10 mouse cellular contexts compared by ENCODE assay signal in the genomic region with DNA sequence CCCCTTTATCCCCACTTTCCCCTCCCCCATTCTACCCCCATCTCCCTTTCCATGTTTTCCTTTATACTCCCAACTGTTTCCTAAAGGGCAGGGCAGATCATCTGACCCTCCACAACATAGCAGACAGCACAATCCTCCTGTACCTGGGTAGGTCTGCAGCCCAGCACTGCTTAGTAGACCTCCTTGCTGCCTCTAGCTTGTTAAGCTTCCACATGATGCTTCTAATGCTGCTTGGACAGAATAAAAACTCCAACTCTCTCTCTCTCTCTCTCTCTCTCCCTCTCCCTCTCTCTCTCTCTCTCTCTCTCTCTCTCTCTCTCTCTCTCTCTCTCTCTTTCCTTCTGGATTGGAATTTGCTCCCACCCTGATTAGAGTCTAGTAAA.
DNase-seq lines count a peak whose midpoint lies in the region; ATAC-seq and TF ChIP-seq lines count a peak whose summit lies in the region.
"Had no signal": no experiment of that assay in that cellular context is flagged by ENCODE, and none has a peak within 500 bp of the region (broad histone marks: within the 10 kb centered on the region; RNA-seq: fewer than 3 reads in every experiment).

No protein-coding gene starts in this region.

- H3K27ac ChIP-seq in hindbrain, embryonic 15.5 days (replicated peaks) = no peak overlapping the region
- H3K27ac ChIP-seq in hindbrain, embryonic 12.5 days = no peak overlapping the region
- peak overlapping the region; percentile 76 for H3K27ac ChIP-seq in embryonic facial prominence, embryonic 10.5 days (replicated peaks)
- peak overlapping the region; percentile 89 for H3K27ac ChIP-seq in liver, embryonic 14.5 days
- no peak overlapping the region for H3K27ac ChIP-seq in gastrocnemius, adult 2 months
- H3K27ac ChIP-seq: left cerebral cortex, adult 2 months had no signal

- no peaks in the 10 kb centered on the region for H3K27me3 ChIP-seq in hindbrain, embryonic 15.5 days
- no peaks in the 10 kb centered on the region for H3K27me3 ChIP-seq in hindbrain, embryonic 12.5 days
- peaks cover 2% of the 10 kb centered on the region; the same call in 1 of the 2 replicates for H3K27me3 ChIP-seq in G1E (ENCODE audit: insufficient read depth, low read length)
- H3K27me3 ChIP-seq in embryonic facial prominence, embryonic 10.5 days (replicated peaks; ENCODE audit: low read depth, poor library complexity, severe bottlenecking) = no peaks in the 10 kb centered on the region
- H3K27me3 ChIP-seq in liver, embryonic 14.5 days (ENCODE audit: control insufficient read depth, insufficient read depth, low read length) = no peaks in the 10 kb centered on the region
- H3K27me3 ChIP-seq: CH12.LX had no signal

- no peak for DNase-seq in G1E (ENCODE audit: low spot score)
- no peak for DNase-seq in embryonic facial prominence, embryonic 10.5 days (ENCODE audit: low spot score)
- DNase-seq in liver, embryonic 14.5 days (ENCODE audit: low read depth in 3 of 3, low spot score in 3 of 3) = no peak
- DNase-seq in gastrocnemius, adult 2 months = no peak
- DNase-seq in adrenal gland, postnatal 4 days (ENCODE audit: low spot score in 2 of 2) = no peak
- DNase-seq: cerebellum, adult 18-20 months had no signal

- TF ChIP-seq CTCF in G1E (IDR thresholded peaks at IDR 0.05; ENCODE audit: low read depth, low read length) = no peak
- no peak for TF ChIP-seq CTCF in liver, embryonic 14.5 days (IDR thresholded peaks at IDR 0.05; ENCODE audit: low read depth)
- no peak for TF ChIP-seq CTCF in gastrocnemius, adult 2 months (IDR thresholded peaks at IDR 0.05)

- intact Hi-C loops in gastrocnemius, adult 2 months (cut with DNase I) = no loop called here

- H3K4me1 ChIP-seq in hindbrain, embryonic 15.5 days (replicated peaks) = peaks cover 17% of the 10 kb centered on the region
- peaks cover 30% of the 10 kb centered on the region for H3K4me1 ChIP-seq in hindbrain, embryonic 12.5 days
- H3K4me1 ChIP-seq in G1E (ENCODE audit: insufficient read depth, low read depth, low read length) = peaks cover 65% of the 10 kb centered on the region
- H3K4me1 ChIP-seq in embryonic facial prominence, embryonic 10.5 days = peaks cover 71% of the 10 kb centered on the region
- H3K4me1 ChIP-seq in liver, embryonic 14.5 days (replicated peaks; ENCODE audit: control insufficient read depth in 2 of 2, insufficient read depth in 2 of 2, low read length in 1 of 2) = peaks cover 34 to 62% of the 10 kb centered on the region in 2 experiments

- H3K9me3 ChIP-seq in hindbrain, embryonic 15.5 days = no peaks in the 10 kb centered on the region
- no peaks in the 10 kb centered on the region for H3K9me3 ChIP-seq in hindbrain, embryonic 12.5 days (replicated peaks)
- H3K9me3 ChIP-seq in G1E (replicated peaks) = no peaks in the 10 kb centered on the region
- no peaks in the 10 kb centered on the region for H3K9me3 ChIP-seq in embryonic facial prominence, embryonic 10.5 days
- H3K9me3 ChIP-seq in liver, embryonic 14.5 days (ENCODE audit: control insufficient read depth, low read length) = no peaks in the 10 kb centered on the region

- no peaks in the 10 kb centered on the region for H3K36me3 ChIP-seq in hindbrain, embryonic 15.5 days
- H3K36me3 ChIP-seq in hindbrain, embryonic 12.5 days = no peaks in the 10 kb centered on the region
- no peaks in the 10 kb centered on the region for H3K36me3 ChIP-seq in G1E (replicated peaks)
- no peaks in the 10 kb centered on the region for H3K36me3 ChIP-seq in embryonic facial prominence, embryonic 10.5 days (replicated peaks)
- H3K36me3 ChIP-seq in liver, embryonic 14.5 days (replicated peaks; ENCODE audit: control insufficient read depth, insufficient read depth, low read depth) = no peaks in the 10 kb centered on the region

- H3K4me3 ChIP-seq in hindbrain, embryonic 15.5 days = no peak overlapping the region
- H3K4me3 ChIP-seq in hindbrain, embryonic 12.5 days = no peak overlapping the region
- peak overlapping the region; percentile 58; the same call in 1 of the 2 replicates for H3K4me3 ChIP-seq in G1E (ENCODE audit: low read depth, low read length)
- no peak overlapping the region for H3K4me3 ChIP-seq in embryonic facial prominence, embryonic 10.5 days
- H3K4me3 ChIP-seq in liver, embryonic 14.5 days (ENCODE audit: insufficient read depth in 1 of 2, low read depth in 2 of 2, low read length in 2 of 2) = peak overlapping the region; percentile 65 to 96
- H3K4me3 ChIP-seq in gastrocnemius, adult 2 months = no peak overlapping the region
- H3K4me3 ChIP-seq: left cerebral cortex, adult 2 months had no signal

- H3K4me2 ChIP-seq in hindbrain, embryonic 15.5 days = no peak overlapping the region
- no peak overlapping the region for H3K4me2 ChIP-seq in hindbrain, embryonic 12.5 days (replicated peaks)
- H3K4me2 ChIP-seq in liver, embryonic 14.5 days (ENCODE audit: low read depth) = peak overlapping the region; percentile 78

- 0 out of 2 replicates have a peak, but pooled peaks have one; percentile 10 for ATAC-seq in hindbrain, embryonic 15.5 days (ENCODE audit: low FRiP score, low read depth)
- ATAC-seq in hindbrain, embryonic 12.5 days (ENCODE audit: low FRiP score) = no peak
- ATAC-seq in G1E (ENCODE audit: extremely low read depth, insufficient number of reproducible peaks, low FRiP score, poor library complexity, severe bottlenecking) = no peak
- ATAC-seq in liver, embryonic 14.5 days (ENCODE audit: insufficient read depth) = no peak

- no peak overlapping the region for H3K9ac ChIP-seq in hindbrain, embryonic 15.5 days
- no peak overlapping the region for H3K9ac ChIP-seq in hindbrain, embryonic 12.5 days
- H3K9ac ChIP-seq in liver, embryonic 14.5 days (replicated peaks) = peak overlapping the region; percentile 77

- TF ChIP-seq EP300 in liver, embryonic 14.5 days (IDR thresholded peaks at IDR 0.05; ENCODE audit: low read depth) = no peak

Comparison
In these comparisons a context has a peak if more than half of its experiments do, and no peak if none do; other contexts are left out.
1. H3K27ac ChIP-seq: peak in embryonic facial prominence, embryonic 10.5 days (single experiment) and liver, embryonic 14.5 days (single experiment); none in hindbrain, embryonic 15.5 days (single experiment), hindbrain, embryonic 12.5 days (single experiment) and gastrocnemius, adult 2 months (single experiment).
2. H3K4me3 ChIP-seq: peak in G1E (single experiment) and liver, embryonic 14.5 days (2 of 2); none in hindbrain, embryonic 15.5 days (single experiment), hindbrain, embryonic 12.5 days (single experiment), embryonic facial prominence, embryonic 10.5 days (single experiment) and gastrocnemius, adult 2 months (single experiment).